Mouse (Mus musculus) stomach, postnatal 0 days (tissue): ENCODE results near the gene Ap3d1. TPM values are rescaled to one million over a fixed set of nuclear protein-coding genes. Genes with fewer than 3 reads are reported as not detected.

Experiments used
- ATAC-seq: fragments of 200-750 bp; cut with Nextera tagmentation; 2 replicates; pipeline ENCODE4 v1.8.0; 2017; ENCODE audit not compliant: low FRiP score, low TSS enrichment
- DNase-seq: peaks from one replicate; pipeline ENCODE4 v3.0.0-alpha.2; 2016; ENCODE audit warnings: low spot score
- H3K27ac ChIP-seq: fragments of 300-500 bp; sonication (generic); replicated peaks from 2 replicates; pipeline ENCODE4 v1.5.1; 2014; ENCODE audit warnings: mild to moderate bottlenecking, control low read depth
- H3K27me3 ChIP-seq: fragments of 300-500 bp; sonication (generic); 2 replicates; pipeline ENCODE4 v1.6.1; 2014; ENCODE audit warnings: low read length; ENCODE audit not compliant: control insufficient read depth, insufficient read depth
- H3K36me3 ChIP-seq: fragments of 300-500 bp; sonication (generic); 2 replicates; pipeline ENCODE4 v1.6.1; 2014; ENCODE audit warnings: low read length, mixed read lengths; ENCODE audit not compliant: control insufficient read depth, insufficient read depth
- H3K4me1 ChIP-seq: fragments of 300-500 bp; sonication (generic); replicated peaks from 2 replicates; pipeline ENCODE4 v1.6.1; 2014; ENCODE audit warnings: antibody characterized with exemption; ENCODE audit not compliant: control insufficient read depth, insufficient read depth
- H3K4me2 ChIP-seq: fragments of 300-500 bp; sonication (generic); replicated peaks from 2 replicates; pipeline ENCODE4 v1.6.1; 2014; ENCODE audit warnings: low read depth, mild to moderate bottlenecking, control low read depth, moderate library complexity
- H3K4me3 ChIP-seq: fragments of 300-500 bp; sonication (generic); 2 replicates; pipeline ENCODE4 v1.5.1; 2014; ENCODE audit warnings: low read depth, low read length, control low read depth
- H3K9ac ChIP-seq: fragments of 300-500 bp; sonication (generic); 2 replicates; pipeline ENCODE4 v1.6.1; 2014; ENCODE audit warnings: mild to moderate bottlenecking, low read length, control low read depth, mixed read lengths
- H3K9me3 ChIP-seq: fragments of 300-500 bp; sonication (generic); 2 replicates; pipeline ENCODE4 v1.6.1; 2016; ENCODE audit warnings: low read length; ENCODE audit not compliant: control insufficient read depth
- CTCF ChIP-seq: IDR thresholded peaks from 2 replicates; pipeline ENCODE4 v1.5.1; 2016; ENCODE audit warnings: antibody characterized with exemption, low read depth, mild to moderate bottlenecking, moderate library complexity
- EP300 ChIP-seq: optimal IDR thresholded peaks from 2 replicates; pipeline ENCODE3; 2016; ENCODE audit warnings: antibody characterized with exemption
- WGBS: fragments of 180-500 bp; shearing (Covaris S2); extraction: QIAGEN DNeasy Blood & Tissue Kit; methylation state at CpG from one replicate; pipeline ENCODE4 v1.1.7; 2014; 5-methylcytosine and 5-hydroxymethylcytosine counted together
- polyA plus RNA-seq: library from polyadenylated mRNA; unstranded; fragments of >200 nt; fragmentation: Nextera tagmentation; extraction: Ambion mirVana; gene quantifications from 2 replicates; pipeline ENCODE4 v1.2.1, GENCODE M21; 2015

Ap3d1 gene
- polyA plus RNA-seq, 1 experiment from 2014 or later = 38.7 TPM

DNA sequence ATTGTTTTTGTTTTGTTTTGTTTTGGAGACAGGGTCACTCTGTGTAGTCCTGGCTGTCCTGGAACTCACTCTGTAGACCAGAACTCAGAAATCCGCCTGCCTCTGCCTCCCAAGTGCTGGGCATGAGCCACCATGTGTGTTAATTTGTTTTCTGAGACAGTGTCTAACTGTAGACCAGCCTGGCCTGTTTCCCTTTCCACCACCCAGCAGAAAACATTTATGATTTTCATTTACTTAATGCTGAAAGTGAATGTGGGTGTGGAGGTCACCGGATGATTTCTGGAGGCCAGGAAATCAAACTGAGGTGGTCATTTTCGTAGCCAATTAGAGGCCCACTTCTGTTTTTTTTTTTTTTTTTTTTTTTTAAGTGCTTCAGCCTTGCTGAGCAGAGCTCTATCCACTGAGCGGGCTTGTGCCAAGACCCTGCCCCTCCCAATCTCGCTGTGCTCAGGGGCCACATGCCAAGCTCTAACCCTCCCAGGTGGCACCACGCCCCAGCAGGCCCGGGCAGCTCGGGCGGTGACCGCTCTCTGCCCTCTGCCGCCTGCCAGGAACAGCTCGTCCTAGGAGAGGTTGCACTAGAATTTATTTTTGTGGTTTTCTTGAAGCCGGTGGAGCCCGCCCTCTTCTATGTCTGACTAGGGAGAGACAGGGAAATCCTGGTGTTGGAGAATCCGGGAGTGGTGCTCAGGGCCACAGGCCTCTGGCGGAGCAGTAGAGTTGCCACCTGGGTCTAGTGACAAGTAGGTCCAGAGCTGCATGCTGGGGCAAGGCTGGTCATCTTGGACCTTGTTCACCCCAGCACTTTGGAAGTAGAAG is 77.7 kb downstream of the Ap3d1 start:
- H3K4me3 ChIP-seq = no peak overlapping the region
- H3K4me2 ChIP-seq = peak overlapping the region; percentile 35; the same call in 1 of the 2 replicates
- DNase-seq = peak; percentile 91
- H3K27ac ChIP-seq = peak overlapping the region; percentile 94
- TF ChIP-seq EP300 = peak; percentile 93
- TF ChIP-seq CTCF = peak; percentile 24; the same call in 1 of the 2 replicates
- peaks cover 31% of the 10 kb centered on the region for H3K36me3 ChIP-seq
- WGBS = 10% methylated on average over 16 of the region's 16 CpGs
- H3K9me3 ChIP-seq = no peaks in the 10 kb centered on the region
- no peaks in the 10 kb centered on the region for H3K27me3 ChIP-seq
- peaks cover 6% of the 10 kb centered on the region; the same call in 1 of the 2 replicates for H3K4me1 ChIP-seq
- H3K9ac ChIP-seq = peak overlapping the region; percentile 43; the same call in 1 of the 2 replicates
- peak; percentile 85 for ATAC-seq

DNA sequence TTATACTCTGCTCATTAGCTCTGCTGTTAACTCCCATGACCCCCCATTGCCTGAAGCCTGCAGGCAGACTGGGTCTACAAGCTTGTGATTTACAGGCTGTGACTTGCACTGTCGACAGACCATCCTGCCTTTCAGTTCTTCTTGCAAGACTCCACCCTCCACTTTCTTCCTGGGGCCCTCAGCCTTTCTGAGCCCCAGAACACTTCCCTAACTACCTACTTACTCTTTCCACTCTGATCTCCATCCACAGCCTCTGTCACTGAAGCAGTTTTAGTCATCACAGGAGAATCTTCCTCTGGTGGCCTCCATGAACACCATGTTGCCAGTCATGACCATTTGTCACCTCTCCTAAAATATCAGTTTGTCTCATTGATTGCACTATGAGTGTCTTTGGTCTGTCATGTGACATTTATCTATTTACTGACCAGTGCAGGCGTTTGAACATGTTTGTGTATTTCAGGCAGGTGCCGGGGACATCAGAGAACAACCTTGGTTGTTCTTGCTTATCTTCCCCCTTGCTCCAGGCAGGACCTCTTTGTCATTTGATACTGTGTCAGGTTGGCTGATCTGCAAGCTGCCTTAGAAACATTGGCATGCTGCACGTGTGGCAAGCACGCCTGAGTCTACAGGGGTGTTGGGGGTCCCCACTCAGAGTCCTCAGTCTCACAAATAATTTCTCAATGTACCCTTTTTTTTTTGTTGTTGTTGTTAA is 78.4 kb downstream of the Ap3d1 start:
- Histone ChIP-seq H3K9ac (no peak overlapping the region), H3K4me3 (no peak overlapping the region), H3K4me1 (peaks cover 6% of the 10 kb centered on the region; the same call in 1 of the 2 replicates), H3K27ac (peak overlapping the region; percentile 94), H3K27me3 (no peaks in the 10 kb centered on the region), H3K9me3 (no peaks in the 10 kb centered on the region), H3K4me2 (no peak overlapping the region), H3K36me3 (peaks cover 24% of the 10 kb centered on the region)
- WGBS = 26% methylated on average over 5 of the region's 5 CpGs
- TF ChIP-seq CTCF (no peak), EP300 (no peak)
- no peak for DNase-seq
- no peak for ATAC-seq

DNA sequence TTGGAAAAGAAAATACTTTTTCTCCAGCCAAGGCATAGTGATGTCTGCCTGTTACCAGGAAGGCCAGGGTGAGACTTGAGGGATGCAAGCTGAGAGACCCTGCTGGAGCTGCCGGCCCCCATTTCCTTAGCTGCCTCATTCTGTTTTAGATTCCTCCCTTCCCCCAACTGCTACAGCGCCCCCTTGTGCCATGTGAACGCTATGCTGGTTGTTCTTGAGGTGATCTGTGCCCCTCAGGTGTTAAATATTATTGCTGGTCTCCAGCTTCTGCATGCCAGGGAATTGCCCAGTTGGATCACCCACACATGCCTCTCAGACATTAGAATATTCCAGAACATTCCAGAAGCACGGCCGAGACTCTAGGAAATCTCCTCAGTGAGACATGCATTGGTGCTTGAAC is 80.9 kb downstream of the Ap3d1 start:
- H3K27ac ChIP-seq = no peak overlapping the region
- TF ChIP-seq CTCF = peak; percentile 80
- no peak for TF ChIP-seq EP300
- no peaks in the 10 kb centered on the region for H3K9me3 ChIP-seq
- no peak overlapping the region for H3K4me3 ChIP-seq
- H3K36me3 ChIP-seq = peaks cover 4% of the 10 kb centered on the region
- peaks cover 6% of the 10 kb centered on the region; the same call in 1 of the 2 replicates for H3K4me1 ChIP-seq
- WGBS = 31% methylated on average over 5 of the region's 5 CpGs
- DNase-seq (peak; percentile 71), ATAC-seq (no peak)
- no peaks in the 10 kb centered on the region for H3K27me3 ChIP-seq
- no peak overlapping the region for H3K4me2 ChIP-seq
- H3K9ac ChIP-seq = no peak overlapping the region

DNA sequence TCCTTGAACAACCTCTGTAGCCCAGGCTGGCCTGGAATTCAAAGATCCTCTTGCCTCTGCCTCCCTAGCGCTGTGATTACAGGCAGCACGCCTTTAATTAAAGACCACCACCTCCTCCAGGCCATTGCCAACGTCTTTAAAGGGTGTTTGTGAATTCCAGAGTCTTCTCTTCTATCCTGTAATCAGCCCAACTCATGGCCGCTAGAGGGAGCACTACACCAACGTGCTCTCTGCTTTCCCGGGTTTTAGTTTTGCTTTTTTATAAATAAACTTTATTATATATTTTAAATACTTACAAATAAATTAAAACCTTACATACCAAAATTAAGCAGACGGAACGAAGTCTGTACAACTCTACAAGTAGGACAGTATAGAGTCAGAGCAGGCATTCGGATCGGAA is 82.9 kb downstream of the Ap3d1 start:
- H3K4me1 ChIP-seq = peaks cover 8% of the 10 kb centered on the region; the same call in 1 of the 2 replicates
- no peaks in the 10 kb centered on the region for H3K27me3 ChIP-seq
- 7% methylated on average over 10 of the region's 10 CpGs for WGBS
- peak overlapping the region; percentile 20 for H3K4me3 ChIP-seq
- no peaks in the 10 kb centered on the region for H3K36me3 ChIP-seq
- peak overlapping the region; percentile 53; the same call in 1 of the 2 replicates for H3K27ac ChIP-seq
- TF ChIP-seq EP300 (no peak), CTCF (peak; percentile 84)
- peak; percentile 69 for DNase-seq
- ATAC-seq = no peak
- H3K4me2 ChIP-seq = peak overlapping the region; percentile 37
- 0 out of 2 replicates have a peak overlapping the region, but pooled peaks have one; percentile 32 for H3K9ac ChIP-seq
- H3K9me3 ChIP-seq = no peaks in the 10 kb centered on the region

DNA sequence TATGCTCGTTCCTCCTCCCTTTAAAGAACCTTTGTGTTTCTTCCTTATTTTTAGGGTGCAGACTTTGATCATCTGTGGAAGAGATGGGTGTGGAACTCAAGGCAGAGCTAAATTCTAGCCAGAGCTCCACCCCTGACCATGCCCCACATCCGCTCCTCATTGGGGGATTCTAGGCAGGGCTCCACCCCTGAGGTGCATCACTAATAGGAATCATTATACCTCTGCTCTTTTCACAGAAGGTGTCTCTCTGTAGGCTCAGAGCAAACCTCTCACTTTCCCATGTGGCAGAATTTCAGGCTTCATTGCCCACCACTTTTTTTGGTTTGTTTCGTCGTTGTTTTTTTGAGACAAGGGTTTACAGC is 83.2 kb downstream of the Ap3d1 start:
- no peaks in the 10 kb centered on the region for H3K27me3 ChIP-seq
- TF ChIP-seq EP300 = no peak
- no peak for TF ChIP-seq CTCF
- no peak overlapping the region for H3K4me3 ChIP-seq
- peak overlapping the region; percentile 53; the same call in 1 of the 2 replicates for H3K27ac ChIP-seq
- no peaks in the 10 kb centered on the region for H3K36me3 ChIP-seq
- no peaks in the 10 kb centered on the region for H3K9me3 ChIP-seq
- ATAC-seq (no peak), DNase-seq (no peak)
- WGBS = 64% methylated on average over 4 of the region's 4 CpGs
- peak overlapping the region; percentile 37; the same call in 1 of the 2 replicates for H3K4me2 ChIP-seq
- H3K9ac ChIP-seq = 0 out of 2 replicates have a peak overlapping the region, but pooled peaks have one; percentile 32
- H3K4me1 ChIP-seq = peaks cover 8% of the 10 kb centered on the region; the same call in 1 of the 2 replicates
